Mouse (Mus musculus) intestine, embryonic 16.5 days (tissue): Measurements from ENCODE around the gene Trim68. TPM values are rescaled to one million over a fixed set of nuclear protein-coding genes. Genes with fewer than 3 reads are reported as not detected.
"Not testable (repeated sequence)": the region's sequence is repeated elsewhere in the genome, so short reads cannot be mapped to it uniquely, and the experiment has no call there.

Source experiments
- ATAC-seq: fragments of 200-750 bp; cut with Nextera tagmentation; 2 replicates; pipeline ENCODE4 v1.8.0; 2017; ENCODE audit warnings: moderate TSS enrichment, moderate library complexity
- H3K27ac ChIP-seq: fragments of 300-500 bp; sonication (generic); 2 replicates; pipeline ENCODE4 v1.5.1; 2014; ENCODE audit warnings: mild to moderate bottlenecking, low read length
- H3K27me3 ChIP-seq: fragments of 300-500 bp; sonication (generic); replicated peaks from 2 replicates; pipeline ENCODE4 v1.6.1; 2014; ENCODE audit warnings: low read length, control low read depth, mixed read lengths; ENCODE audit not compliant: control insufficient read depth, insufficient read depth
- H3K36me3 ChIP-seq: fragments of 300-500 bp; sonication (generic); 2 replicates; pipeline ENCODE4 v1.6.1; 2014; ENCODE audit warnings: low read length, control low read depth; ENCODE audit not compliant: control insufficient read depth, insufficient read depth
- H3K4me1 ChIP-seq: fragments of 300-500 bp; sonication (generic); 2 replicates; pipeline ENCODE4 v1.6.1; 2014; ENCODE audit warnings: low read length, control low read depth, mixed read lengths; ENCODE audit not compliant: control insufficient read depth, insufficient read depth
- H3K4me2 ChIP-seq: fragments of 300-500 bp; sonication (generic); 2 replicates; pipeline ENCODE4 v1.6.1; 2014; ENCODE audit warnings: low read depth, low read length, control low read depth
- H3K4me3 ChIP-seq: fragments of 300-500 bp; sonication (generic); 2 replicates; pipeline ENCODE4 v1.5.1; 2014; ENCODE audit warnings: mild to moderate bottlenecking, low read length
- H3K9ac ChIP-seq: fragments of 300-500 bp; sonication (generic); 2 replicates; pipeline ENCODE4 v1.6.1; 2014; ENCODE audit warnings: low read depth, low read length
- H3K9me3 ChIP-seq: fragments of 300-500 bp; sonication (generic); 2 replicates; pipeline ENCODE4 v1.6.1; 2016; ENCODE audit warnings: low read length, control low read depth; ENCODE audit not compliant: control insufficient read depth
- WGBS: fragments of 180-500 bp; shearing (Covaris S2); extraction: QIAGEN DNeasy Blood & Tissue Kit; methylation state at CpG from one replicate; pipeline ENCODE4 v1.1.7; 2014; 5-methylcytosine and 5-hydroxymethylcytosine counted together
- polyA plus RNA-seq: library from polyadenylated mRNA; unstranded; fragments of >200 nt; fragmentation: Nextera tagmentation; extraction: Ambion mirVana; gene quantifications from 2 replicates; pipeline ENCODE4 v1.2.1, GENCODE M21; 2015

Trim68 gene
- polyA plus RNA-seq, 1 experiment from 2014 or later: 9.3 TPM

GRCm38 (mm10) chr7:102665378-102665777, 21.7 kb downstream of the Trim68 start:
- Histone ChIP-seq H3K9ac (no peak overlapping the region), H3K27ac (no peak overlapping the region), H3K9me3 (no peaks in the 10 kb centered on the region), H3K4me2 (no peak overlapping the region), H3K27me3 (no peaks in the 10 kb centered on the region), H3K36me3 (no peaks in the 10 kb centered on the region), H3K4me3 (no peak overlapping the region), H3K4me1 (no peaks in the 10 kb centered on the region)
- no peak for ATAC-seq
- WGBS: 38% methylated on average over 2 of the region's 2 CpGs

DNA sequence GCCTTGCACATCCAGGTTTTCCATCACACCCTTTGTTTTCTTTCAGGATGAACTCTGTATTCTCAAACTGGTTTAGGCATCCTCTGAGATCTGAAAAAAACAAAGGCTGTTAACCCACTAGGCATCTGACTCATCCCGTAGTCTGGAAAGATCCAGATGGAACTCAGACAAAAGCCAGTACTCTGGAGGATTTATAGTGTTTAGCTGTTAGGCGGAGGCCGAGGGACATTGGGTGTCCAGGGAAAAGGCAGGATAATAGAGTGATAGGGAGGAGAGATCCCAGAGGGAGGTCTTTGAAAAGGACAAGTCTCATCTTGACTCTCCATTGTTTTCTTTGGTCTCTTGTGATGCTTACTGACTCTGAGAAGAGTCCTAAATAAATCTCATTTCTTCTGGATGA, 22.5 kb downstream of the Trim68 start, which contains the start of gene Olfr556:
Gene Olfr556 (plus strand): TSS at position 301 of the 400 bp plus-strand sequence.
- Histone ChIP-seq H3K4me1 (no peaks in the 10 kb centered on the region), H3K36me3 (no peaks in the 10 kb centered on the region), H3K4me3 (no peak within 1 kb of the TSS), H3K9me3 (no peaks in the 10 kb centered on the region), H3K27me3 (no peaks in the 10 kb centered on the region), H3K4me2 (no peak within 1 kb of the TSS), H3K9ac (no peak within 1 kb of the TSS), H3K27ac (no peak within 1 kb of the TSS)
- WGBS: 41% methylated on average over 3 of the region's 3 CpGs
- no peak for ATAC-seq

GRCm38 (mm10) chr7:102658523-102658922, 28.6 kb downstream of the Trim68 start, which contains the start of gene Olfr555:
TSS of gene Olfr555 (plus strand) at chr7:102658823.
- no peak for ATAC-seq
- no peaks in the 10 kb centered on the region for H3K27me3 ChIP-seq
- no peaks in the 10 kb centered on the region for H3K4me1 ChIP-seq
- H3K27ac ChIP-seq: no peak within 1 kb of the TSS
- H3K9me3 ChIP-seq: no peaks in the 10 kb centered on the region
- H3K4me2 ChIP-seq: no peak within 1 kb of the TSS
- no peak within 1 kb of the TSS for H3K9ac ChIP-seq
- 76% methylated on average over 1 of the region's 1 CpGs for WGBS
- no peak within 1 kb of the TSS for H3K4me3 ChIP-seq
- no peaks in the 10 kb centered on the region for H3K36me3 ChIP-seq

DNA sequence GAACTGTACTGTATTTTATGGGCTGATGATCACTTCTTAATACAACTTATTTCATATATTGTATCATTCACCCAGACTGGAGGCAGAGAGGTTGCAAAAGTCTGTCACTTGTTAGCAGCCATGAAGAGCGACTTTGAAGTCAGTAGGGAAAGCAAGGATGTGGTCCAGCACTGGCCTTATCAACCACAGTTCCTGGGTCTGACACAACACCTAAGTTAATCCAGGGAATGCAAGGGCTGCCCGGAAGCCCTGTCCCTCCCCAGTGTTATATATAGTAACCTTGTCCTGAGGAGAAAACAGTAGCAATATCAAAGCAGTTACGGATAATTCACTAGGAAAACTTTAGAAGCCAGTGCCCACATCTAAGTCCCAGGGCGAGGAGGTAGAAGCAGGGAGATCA, 42.2 kb downstream of the Trim68 start:
- not testable (repeated sequence) for H3K4me1 ChIP-seq, H3K36me3 ChIP-seq, ATAC-seq, H3K27ac ChIP-seq, H3K9ac ChIP-seq, H3K27me3 ChIP-seq, H3K4me2 ChIP-seq, H3K4me3 ChIP-seq, H3K9me3 ChIP-seq
- 89% methylated on average over 3 of the region's 4 CpGs for WGBS

DNA sequence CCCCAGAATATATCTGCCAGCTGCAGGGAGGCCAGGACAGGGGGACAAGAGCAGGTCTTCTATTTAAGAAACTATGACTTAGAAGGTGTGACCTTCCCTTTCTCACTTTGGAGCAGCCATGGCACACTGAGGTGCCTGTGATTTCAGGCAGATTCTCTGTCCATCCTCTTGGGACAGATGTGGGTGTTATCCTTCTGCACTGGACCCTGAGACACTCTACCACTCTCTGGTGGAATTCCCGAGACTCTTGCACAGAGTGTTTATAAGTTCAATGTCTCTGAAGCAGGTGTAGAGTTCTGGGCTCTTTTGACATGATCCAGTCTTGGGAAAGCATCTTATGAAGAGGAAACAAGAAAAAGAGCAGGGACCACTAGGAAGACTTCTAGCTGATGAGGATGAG, 49.0 kb downstream of the Trim68 start, which contains the start of gene Olfr554:
Gene Olfr554 (plus strand): TSS at position 301 of the 400 bp plus-strand sequence.
- H3K27ac ChIP-seq: no peak within 1 kb of the TSS
- ATAC-seq: no peak
- no peak within 1 kb of the TSS for H3K4me2 ChIP-seq
- no peak within 1 kb of the TSS for H3K9ac ChIP-seq
- no peak within 1 kb of the TSS for H3K4me3 ChIP-seq
- no peaks in the 10 kb centered on the region for H3K9me3 ChIP-seq
- no peaks in the 10 kb centered on the region for H3K27me3 ChIP-seq
- H3K4me1 ChIP-seq: no peaks in the 10 kb centered on the region
- WGBS: 59% methylated on average over 1 of the region's 1 CpGs
- no peaks in the 10 kb centered on the region for H3K36me3 ChIP-seq

- Histone ChIP-seq H3K4me1 (no peaks in the 10 kb centered on the region), H3K36me3 (no peaks in the 10 kb centered on the region), H3K27ac (no peak overlapping the region), H3K9me3 (no peaks in the 10 kb centered on the region), H3K9ac (no peak overlapping the region), H3K27me3 (no peaks in the 10 kb centered on the region), H3K4me3 (no peak overlapping the region), H3K4me2 (no peak overlapping the region)
- no peak for ATAC-seq
- 33% methylated on average over 3 of the region's 3 CpGs for WGBS
These were observed 50.5 kb downstream of the Trim68 start for GRCm38 (mm10) chr7:102636665-102637064.

Other genes with a start within 250 kb of the Trim68 start
- 106 and 120 TPM in 2 replicates for gene Rrm1, start 245.6 kb downstream of the Trim68 start, polyA plus RNA-seq
- gene Olfr543, start 205.6 kb downstream of the Trim68 start, polyA plus RNA-seq: 0.09 and 0.16 TPM in 2 replicates
- gene Olfr544, start 199.0 kb downstream of the Trim68 start, polyA plus RNA-seq: 0.04 TPM in 1 of 2 replicates, not detected in the other
- not detected in 2 replicates for gene Olfr545, start 187.8 kb downstream of the Trim68 start, polyA plus RNA-seq
- not detected in 2 replicates for gene Olfr547, start 152.6 kb downstream of the Trim68 start, polyA plus RNA-seq
- not detected in 2 replicates for gene Olfr548-ps1, start 146.4 kb downstream of the Trim68 start, polyA plus RNA-seq
- not detected in 2 replicates for gene Olfr549, start 137.5 kb downstream of the Trim68 start, polyA plus RNA-seq
- 0.32 and 0.50 TPM in 2 replicates for gene Trim21, start 121.8 kb downstream of the Trim68 start, polyA plus RNA-seq
- not detected in 2 replicates for gene Olfr550, start 115.9 kb downstream of the Trim68 start, polyA plus RNA-seq
- gene Olfr551, start 95.4 kb downstream of the Trim68 start, polyA plus RNA-seq: not detected in 2 replicates
- not detected in 2 replicates for gene Olfr552, start 89.6 kb downstream of the Trim68 start, polyA plus RNA-seq
- gene Olfr553, start 69.1 kb downstream of the Trim68 start, polyA plus RNA-seq: not detected in 2 replicates
- not detected in 2 replicates for gene Olfr554, start 48.9 kb downstream of the Trim68 start, polyA plus RNA-seq
- not detected in 2 replicates for gene Olfr555, start 28.5 kb downstream of the Trim68 start, polyA plus RNA-seq
- not detected in 2 replicates for gene Olfr556, start 22.4 kb downstream of the Trim68 start, polyA plus RNA-seq
- not detected in 2 replicates for gene Olfr557, start 8.6 kb upstream of the Trim68 start, polyA plus RNA-seq
- 0.22 and 0.26 TPM in 2 replicates for gene Olfr558, start 14.9 kb upstream of the Trim68 start, polyA plus RNA-seq
- not detected in 2 replicates for gene Olfr33, start 31.7 kb upstream of the Trim68 start, polyA plus RNA-seq
- not detected in 2 replicates for gene Olfr559, start 40.2 kb upstream of the Trim68 start, polyA plus RNA-seq
- gene Olfr560, start 72.0 kb upstream of the Trim68 start, polyA plus RNA-seq: not detected in 2 replicates
- 0.39 and 0.58 TPM in 2 replicates for gene Olfr78, start 72.1 kb upstream of the Trim68 start, polyA plus RNA-seq
- gene Olfr561, start 83.9 kb upstream of the Trim68 start, polyA plus RNA-seq: not detected in 2 replicates
- gene Olfr564, start 116.2 kb upstream of the Trim68 start, polyA plus RNA-seq: not detected in 2 replicates
- not detected in 2 replicates for gene Olfr566, start 171.4 kb upstream of the Trim68 start, polyA plus RNA-seq
- not detected in 2 replicates for gene Olfr568, start 189.8 kb upstream of the Trim68 start, polyA plus RNA-seq
- gene Olfr569, start 203.6 kb upstream of the Trim68 start, polyA plus RNA-seq: not detected in 2 replicates
- gene Olfr570, start 207.2 kb upstream of the Trim68 start, polyA plus RNA-seq: not detected in 2 replicates
- gene Olfr571, start 230.2 kb upstream of the Trim68 start, polyA plus RNA-seq: not detected in 2 replicates
- gene Olfr572, start 237.1 kb upstream of the Trim68 start, polyA plus RNA-seq: not detected in 2 replicates